Mouse (Mus musculus): Measurements from ENCODE around the gene Shank1. TPM values are rescaled to one million over a fixed set of nuclear protein-coding genes. Genes with fewer than 3 reads are reported as not detected.

Gene Shank1
- total and polyA plus RNA-seq, 3 experiments = 0.12 to 3.9 TPM; not detected in 1

DNA sequence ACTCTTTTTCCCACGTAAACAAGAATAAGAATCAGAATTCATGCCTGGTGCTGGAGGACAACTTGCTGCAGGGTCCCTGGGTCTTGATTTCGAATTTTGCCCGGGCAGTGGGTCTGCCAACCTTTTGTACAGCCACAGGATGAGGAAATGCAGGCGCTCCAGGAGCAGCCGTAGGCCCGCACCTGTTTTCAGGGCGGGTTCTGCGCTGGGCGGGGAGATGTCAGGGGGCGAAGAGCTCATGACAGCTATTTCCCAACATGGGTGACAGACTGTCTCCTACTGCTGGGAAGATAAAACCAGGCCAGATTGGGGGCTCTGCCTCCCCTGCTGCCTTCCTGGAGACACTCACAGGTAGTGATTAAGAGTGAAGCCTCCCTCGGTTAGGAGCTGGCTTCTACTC is 36.0 kb upstream of the Shank1 start:
- TF ChIP-seq MAX (IDR thresholded peaks at IDR 0.05; ENCODE audit: low read length) (no peak), SIN3A (IDR thresholded peaks at IDR 0.05; ENCODE audit: low read length) (no peak), USF1 (IDR thresholded peaks at IDR 0.05; ENCODE audit: low read depth, low read length) (no peak), MEF2A (IDR thresholded peaks at IDR 0.05; ENCODE audit: extremely low read depth, insufficient replicate concordance, low read depth, low read length, poor library complexity, severe bottlenecking) (no peak), MAFK (IDR thresholded peaks at IDR 0.05; ENCODE audit: borderline replicate concordance, low read depth, low read length) (no peak), RCOR1 (IDR thresholded peaks at IDR 0.05; ENCODE audit: low read depth, low read length) (no peak), NRF1 (IDR thresholded peaks at IDR 0.05; ENCODE audit: insufficient read depth, low read depth, low read length, poor library complexity, severe bottlenecking) (no peak), CHD1 (IDR thresholded peaks at IDR 0.05; ENCODE audit: low read depth, low read length) (no peak), KAT2A (conservative IDR thresholded peaks at IDR 0.05; ENCODE audit: low read depth, low read length) (no peak), ZNF384 (IDR thresholded peaks at IDR 0.05; ENCODE audit: low read depth, low read length) (no peak)
- Histone ChIP-seq H3K9me3 (replicated peaks; ENCODE audit: insufficient read depth, low read length) (no peaks in the 10 kb centered on the region), H3K9ac (ENCODE audit: control insufficient read depth, low read depth, low read length, poor library complexity, severe bottlenecking) (no peak overlapping the region), H3K36me3 (ENCODE audit: control insufficient read depth in 1 of 2, insufficient read depth in 2 of 2, low read length in 2 of 2) (no peaks in the 10 kb centered on the region), H3K79me2 (ENCODE audit: control insufficient read depth, insufficient read depth, low read length, poor library complexity) (no peaks in the 10 kb centered on the region), H3K4me3 (ENCODE audit: control insufficient read depth in 1 of 2, insufficient read depth in 1 of 2, low read depth in 2 of 2, low read length in 2 of 2) (no peak overlapping the region), H3K4me1 (ENCODE audit: control insufficient read depth in 1 of 2, insufficient read depth in 2 of 2, low read length in 2 of 2) (no peaks in the 10 kb centered on the region), H3K27ac (ENCODE audit: control insufficient read depth, low read depth, low read length) (no peak overlapping the region), H3K27me3 (ENCODE audit: control insufficient read depth in 1 of 2, insufficient read depth in 2 of 2, low read length in 2 of 2) (no peaks in the 10 kb centered on the region)
- no peak for DNase-seq (ENCODE audit: low read depth, low spot score)

DNA sequence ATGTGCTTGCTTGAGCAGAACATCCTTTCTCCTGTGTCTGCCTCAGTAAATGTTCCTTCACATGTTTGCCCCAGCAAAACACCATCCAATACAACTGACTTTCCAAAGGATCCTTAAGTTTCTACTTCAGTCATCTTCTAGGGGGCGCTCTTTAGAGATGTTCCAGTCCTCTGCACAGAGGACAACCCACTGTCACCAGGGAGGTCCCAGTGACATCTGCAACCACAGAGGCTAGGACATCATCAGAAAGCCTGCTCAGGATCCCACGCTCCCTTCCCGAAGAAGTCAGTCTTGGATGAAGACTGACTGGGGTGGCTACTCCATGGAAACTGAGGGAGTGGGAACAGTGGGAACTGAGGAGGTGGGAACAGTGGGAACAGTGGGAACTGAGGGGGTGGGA is 34.5 kb upstream of the Shank1 start:
- Histone ChIP-seq H3K79me2 (ENCODE audit: control insufficient read depth, insufficient read depth, low read length, poor library complexity) (no peaks in the 10 kb centered on the region), H3K9me3 (replicated peaks; ENCODE audit: insufficient read depth, low read length) (no peaks in the 10 kb centered on the region), H3K4me3 (ENCODE audit: control insufficient read depth in 1 of 2, insufficient read depth in 1 of 2, low read depth in 2 of 2, low read length in 2 of 2) (no peak overlapping the region), H3K36me3 (ENCODE audit: control insufficient read depth in 1 of 2, insufficient read depth in 2 of 2, low read length in 2 of 2) (no peaks in the 10 kb centered on the region), H3K27me3 (ENCODE audit: control insufficient read depth in 1 of 2, insufficient read depth in 2 of 2, low read length in 2 of 2) (no peaks in the 10 kb centered on the region), H3K9ac (ENCODE audit: control insufficient read depth, low read depth, low read length, poor library complexity, severe bottlenecking) (no peak overlapping the region), H3K4me1 (ENCODE audit: control insufficient read depth in 1 of 2, insufficient read depth in 2 of 2, low read length in 2 of 2) (no peaks in the 10 kb centered on the region), H3K27ac (ENCODE audit: control insufficient read depth, low read depth, low read length) (no peak overlapping the region)
- DNase-seq (ENCODE audit: low read depth, low spot score) = no peak
- no peak for TF ChIP-seq HCFC1 (IDR thresholded peaks at IDR 0.05; ENCODE audit: low read depth, low read length)
- TF ChIP-seq NELFE (IDR thresholded peaks at IDR 0.05; ENCODE audit: low read depth, low read length) = no peak
- TF ChIP-seq CHD2 (IDR thresholded peaks at IDR 0.05; ENCODE audit: low read length) = no peak
- TF ChIP-seq USF1 (IDR thresholded peaks at IDR 0.05; ENCODE audit: low read depth, low read length) = no peak
- TF ChIP-seq EP300 (IDR thresholded peaks at IDR 0.05; ENCODE audit: low read depth in 1 of 2, low read length in 2 of 2) = no peak
- no peak for TF ChIP-seq TAL1 (IDR thresholded peaks at IDR 0.05; ENCODE audit: low read length)
- TF ChIP-seq MYC (IDR thresholded peaks at IDR 0.05; ENCODE audit: low read depth, low read length) = no peak
- no peak; a peak in 1 of 6 replicates for TF ChIP-seq CTCF (IDR thresholded peaks at IDR 0.05 in 2 of 3, conservative IDR thresholded peaks at IDR 0.05 in 1 of 3; ENCODE audit: control insufficient read depth in 1 of 3, insufficient read depth in 1 of 3, low read depth in 2 of 3, low read length in 3 of 3, poor library complexity in 1 of 3, severe bottlenecking in 1 of 3)
- no peak for TF ChIP-seq ELF1 (IDR thresholded peaks at IDR 0.05; ENCODE audit: low read depth, low read length)
- no peak for TF ChIP-seq ETS1 (IDR thresholded peaks at IDR 0.05; ENCODE audit: low read depth, low read length)
- no peak for TF ChIP-seq ZMIZ1 (IDR thresholded peaks at IDR 0.05; ENCODE audit: low read depth, low read length)
- no peak for TF ChIP-seq MYB (IDR thresholded peaks at IDR 0.05; ENCODE audit: low read depth, low read length)
- no peak for TF ChIP-seq E2F4 (IDR thresholded peaks at IDR 0.05; ENCODE audit: borderline replicate concordance, low read depth, low read length)
- TF ChIP-seq TBP (IDR thresholded peaks at IDR 0.05; ENCODE audit: low read depth, low read length) = no peak
- no peak for TF ChIP-seq ZC3H11A (IDR thresholded peaks at IDR 0.05; ENCODE audit: low read depth, low read length)
- TF ChIP-seq RAD21 (IDR thresholded peaks at IDR 0.05; ENCODE audit: low read depth, low read length) = no peak
- TF ChIP-seq UBTF (IDR thresholded peaks at IDR 0.05; ENCODE audit: borderline replicate concordance, insufficient read depth, low read depth, low read length) = no peak
